Mouse (Mus musculus) CD4-positive, CD25-positive, alpha-beta regulatory T cell (primary cell): ENCODE measurements around the gene Fcho1. TPM values are rescaled to one million over a fixed set of nuclear protein-coding genes. Genes with fewer than 3 reads are reported as not detected.

Source experiments
- polyA plus RNA-seq: library from polyadenylated mRNA; unstranded; fragments of 100-300 nt; shearing (Covaris generic); gene quantifications from one replicate; pipeline ENCODE4 v1.2.1, GENCODE M21; 2017

Gene Fcho1
- polyA plus RNA-seq: 249 TPM

GRCm38 (mm10) chr8:71725122-71725924 lies at the start of gene Fcho1:
Fcho1 (minus strand) TSS chr8:71725716.

GRCm38 (mm10) chr8:71701414-71702086 lies 24.0 kb downstream of the Fcho1 start, which contains the start of gene B3gnt3:
B3gnt3 (minus strand) TSS chr8:71701789.

GRCm38 (mm10) chr8:71689028-71689427 lies 36.5 kb downstream of the Fcho1 start, which contains the start of gene Insl3:
Insl3 (plus strand) TSS chr8:71689214.

GRCm38 (mm10) chr8:71676020-71676741 lies 49.3 kb downstream of the Fcho1 start, which contains the start of gene Jak3:
Jak3 (plus strand) TSS chr8:71676296.

GRCm38 (mm10) chr8:71671549-71671965 lies 54.0 kb downstream of the Fcho1 start, which contains the start of gene Unc13a:
Unc13a (minus strand) TSS chr8:71671757.

Other genes with a start within 250 kb of the Fcho1 start
- 16.2 TPM for gene Ano8, start 239.8 kb downstream of the Fcho1 start, polyA plus RNA-seq
- 10.7 TPM for gene Gtpbp3, start 237.6 kb downstream of the Fcho1 start, polyA plus RNA-seq
- gene Plvap, start 214.0 kb downstream of the Fcho1 start, polyA plus RNA-seq: 0.55 TPM
- gene Ccdc194, start 200.0 kb downstream of the Fcho1 start, polyA plus RNA-seq: 0.19 TPM
- 116 TPM for gene Bst2, start 188.3 kb downstream of the Fcho1 start, polyA plus RNA-seq
- gene Mvb12a, start 182.8 kb downstream of the Fcho1 start, polyA plus RNA-seq: 96.2 TPM
- gene Tmem221, start 166.8 kb downstream of the Fcho1 start, polyA plus RNA-seq: 2.2 TPM
- gene Nxnl1, start 159.1 kb downstream of the Fcho1 start, polyA plus RNA-seq: 0.25 TPM
- 15.6 TPM for gene Slc27a1, start 156.8 kb downstream of the Fcho1 start, polyA plus RNA-seq
- gene Pgls, start 133.5 kb downstream of the Fcho1 start, polyA plus RNA-seq: 115 TPM
- gene Fam129c, start 128.1 kb downstream of the Fcho1 start, polyA plus RNA-seq: 13.0 TPM
- gene Colgalt1, start 114.7 kb downstream of the Fcho1 start, polyA plus RNA-seq: 51.1 TPM
- gene Unc13a, start 54.0 kb downstream of the Fcho1 start, polyA plus RNA-seq: 0.63 TPM
- 166 TPM for gene Jak3, start 49.4 kb downstream of the Fcho1 start, polyA plus RNA-seq
- 47.0 TPM for gene Insl3, start 36.5 kb downstream of the Fcho1 start, polyA plus RNA-seq
- gene B3gnt3, start 23.9 kb downstream of the Fcho1 start, polyA plus RNA-seq: 6.1 TPM
- 11.2 TPM for gene Zfp709, start 156.3 kb upstream of the Fcho1 start, polyA plus RNA-seq
- gene Zfp882, start 182.9 kb upstream of the Fcho1 start, polyA plus RNA-seq: 7.3 TPM
- 17.5 TPM for gene Zfp617, start 182.9 kb upstream of the Fcho1 start, polyA plus RNA-seq
- gene Zfp961, start 225.3 kb upstream of the Fcho1 start, polyA plus RNA-seq: 23.2 TPM